Mouse (Mus musculus): Measurements from ENCODE around the gene Lrrc38.

- TF ChIP-seq CTCF (IDR thresholded peaks at IDR 0.05; ENCODE audit: extremely low read depth, insufficient read length, insufficient replicate concordance, low read depth, low read length) (no peak), POLR2A (IDR thresholded peaks at IDR 0.05; ENCODE audit: low read depth, low read length) (no peak)
These were observed 44.6 kb downstream of the Lrrc38 start, which contains the start of gene Pramel1 for GRCm38 (mm10) chr4:143394181-143394580.
